Mouse (Mus musculus) lung, adult 2 months (tissue): ENCODE results near the gene Trp73. TPM values are rescaled to one million over a fixed set of nuclear protein-coding genes. Genes with fewer than 3 reads are reported as not detected.

ENCODE experiments used
- DNase-seq: peaks from one replicate; pipeline ENCODE4 v3.0.0; 2022
- H3K4me1 ChIP-seq: fragments of 200-500 bp; 2 replicates; pipeline ENCODE4 v1.6.1; 2011; ENCODE audit warnings: low read length; ENCODE audit not compliant: control insufficient read depth, insufficient read depth
- H3K4me3 ChIP-seq: fragments of 200-500 bp; replicated peaks from 2 replicates; pipeline ENCODE3; 2011; ENCODE audit warnings: low read depth, mild to moderate bottlenecking, control low read depth, low read length; ENCODE audit errors: extremely low read depth
- CTCF ChIP-seq: fragments of 200-500 bp; IDR thresholded peaks from 2 replicates; pipeline ENCODE4 v1.5.1; 2011; ENCODE audit warnings: mild to moderate bottlenecking, low read length, control low read depth; ENCODE audit not compliant: insufficient read depth
- POLR2A ChIP-seq: fragments of 200-500 bp; IDR thresholded peaks from 2 replicates; pipeline ENCODE4 v1.6.1; 2011; ENCODE audit warnings: low read depth, mild to moderate bottlenecking, control low read depth, low read length, borderline replicate concordance; ENCODE audit errors: extremely low read depth
- WGBS: fragments of 180-500 bp; shearing (Covaris S2); methylation state at CpG from one replicate; pipeline ENCODE4 v1.1.7; 2018; 5-methylcytosine and 5-hydroxymethylcytosine counted together
- polyA plus RNA-seq: library from polyadenylated mRNA; depleted of rRNA; stranded (reverse); fragments of >200 nt; gene quantifications from 2 replicates; pipeline ENCODE4 v1.2.3, GENCODE M21; 2012

Gene Trp73
- polyA plus RNA-seq, 1 experiment: 10.0 TPM

DNA sequence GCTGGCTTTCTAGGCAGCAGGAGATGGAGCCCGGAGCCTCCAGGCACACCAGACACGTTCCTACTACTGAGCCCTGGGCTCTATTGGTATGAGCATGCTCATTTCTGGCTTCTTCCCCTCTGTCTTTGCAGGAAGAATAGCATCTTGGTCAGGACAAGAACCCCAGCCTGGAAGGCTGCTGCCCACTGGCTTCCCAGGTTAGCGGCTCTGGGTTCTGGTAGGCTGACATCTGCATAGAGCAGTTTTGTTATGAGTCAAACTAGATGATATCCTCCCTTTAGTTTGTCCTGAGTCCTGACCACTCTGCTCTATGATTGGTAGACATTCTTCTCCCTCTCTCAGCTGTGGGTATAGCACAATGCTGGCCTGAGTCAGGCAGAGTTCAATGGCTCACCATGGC, 12.7 kb downstream of the Trp73 start:
- DNase-seq: no peak
- Histone ChIP-seq H3K4me3 (no peak overlapping the region), H3K4me1 (no peaks in the 10 kb centered on the region)
- TF ChIP-seq CTCF: no peak
- no peak for TF ChIP-seq POLR2A
- WGBS: 78% methylated on average over 3 of the region's 3 CpGs

DNA sequence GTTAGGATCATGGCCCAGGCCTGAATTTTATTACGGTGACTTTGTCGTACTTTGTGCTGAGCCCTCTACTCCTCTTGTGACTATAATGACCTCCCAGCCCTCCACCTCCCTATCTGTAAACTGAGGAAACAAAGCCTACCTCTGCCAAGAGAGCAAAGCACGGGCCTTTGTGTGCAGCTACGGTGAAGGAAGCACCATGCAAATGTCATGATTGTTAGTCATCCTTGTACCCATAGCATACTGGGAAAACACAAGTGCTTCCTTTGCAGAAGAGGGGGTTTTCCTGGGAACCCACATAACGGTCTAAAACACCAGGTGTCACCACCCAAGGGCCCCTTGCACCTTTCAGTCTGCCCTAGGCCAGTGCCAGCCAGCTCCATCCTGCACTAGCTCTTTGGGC, 14.8 kb downstream of the Trp73 start:
- 61% methylated on average over 5 of the region's 5 CpGs for WGBS
- H3K4me1 ChIP-seq: no peaks in the 10 kb centered on the region
- no peak overlapping the region for H3K4me3 ChIP-seq
- TF ChIP-seq POLR2A (no peak), CTCF (no peak)
- DNase-seq: no peak

DNA sequence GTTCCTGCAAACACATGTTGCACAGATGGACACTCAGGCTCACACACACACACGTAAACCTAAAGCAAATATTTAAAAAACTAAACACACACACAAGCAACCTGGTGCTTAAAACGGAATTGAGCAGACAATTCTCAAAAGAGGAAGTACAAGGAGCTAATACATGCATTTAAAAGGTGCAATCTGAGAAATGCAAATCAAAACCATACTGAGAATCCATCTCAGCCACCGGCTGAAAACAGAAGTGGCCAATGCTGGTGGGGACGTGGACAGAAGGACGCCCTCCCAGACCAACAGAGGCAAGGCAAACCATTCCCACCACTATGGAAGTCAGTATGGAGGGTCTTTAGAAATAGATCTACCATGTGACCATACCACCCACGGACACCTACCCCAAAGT, 16.5 kb downstream of the Trp73 start:
- WGBS: 51% methylated on average over 6 of the region's 6 CpGs
- no peak overlapping the region for H3K4me3 ChIP-seq
- no peak for DNase-seq
- TF ChIP-seq POLR2A: no peak
- TF ChIP-seq CTCF: no peak
- no peaks in the 10 kb centered on the region for H3K4me1 ChIP-seq

DNA sequence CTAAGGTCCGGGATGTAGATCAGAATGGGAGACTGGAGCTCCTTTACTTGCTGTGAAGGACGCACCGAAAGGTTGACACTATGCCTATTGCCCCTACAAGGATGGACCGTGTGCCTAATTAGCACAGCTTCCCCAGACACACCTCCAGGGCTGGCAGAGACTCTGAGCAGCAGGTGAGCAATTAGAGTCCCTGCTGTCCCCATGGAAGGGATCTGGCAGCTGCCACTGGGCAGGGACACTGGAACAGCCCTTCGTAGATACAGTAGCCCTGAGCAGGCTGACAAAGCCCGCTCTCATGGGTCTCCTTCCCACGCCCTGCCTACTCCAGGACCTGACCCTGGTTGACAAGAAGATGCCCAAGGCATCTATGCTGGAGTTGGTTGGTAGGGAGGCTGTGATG, 17.6 kb downstream of the Trp73 start:
- TF ChIP-seq POLR2A: no peak
- no peak for TF ChIP-seq CTCF
- WGBS: 74% methylated on average over 7 of the region's 7 CpGs
- Histone ChIP-seq H3K4me1 (no peaks in the 10 kb centered on the region), H3K4me3 (no peak overlapping the region)
- no peak for DNase-seq

DNA sequence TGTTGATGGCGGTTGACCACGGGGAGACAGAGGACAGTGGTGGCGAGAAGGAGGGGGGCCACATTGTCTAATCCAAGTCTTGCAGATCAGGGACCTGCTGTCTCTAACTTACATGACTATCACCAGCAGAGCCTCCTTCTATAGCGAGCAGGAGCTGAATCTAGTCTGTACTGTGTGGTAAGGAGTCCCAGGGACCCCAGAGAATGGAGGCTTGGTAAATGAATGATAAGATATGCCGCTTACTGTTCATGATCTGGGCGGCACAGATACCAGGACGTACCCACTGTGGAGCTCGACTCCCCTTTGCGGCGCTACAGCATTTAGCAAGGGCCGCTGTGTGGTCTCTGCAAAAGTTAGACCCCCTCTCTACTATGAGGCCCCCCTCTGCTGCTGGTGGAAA, 18.2 kb downstream of the Trp73 start:
- TF ChIP-seq CTCF (no peak), POLR2A (no peak)
- WGBS: 78% methylated on average over 11 of the region's 11 CpGs
- Histone ChIP-seq H3K4me3 (no peak overlapping the region), H3K4me1 (no peaks in the 10 kb centered on the region)
- no peak for DNase-seq

DNA sequence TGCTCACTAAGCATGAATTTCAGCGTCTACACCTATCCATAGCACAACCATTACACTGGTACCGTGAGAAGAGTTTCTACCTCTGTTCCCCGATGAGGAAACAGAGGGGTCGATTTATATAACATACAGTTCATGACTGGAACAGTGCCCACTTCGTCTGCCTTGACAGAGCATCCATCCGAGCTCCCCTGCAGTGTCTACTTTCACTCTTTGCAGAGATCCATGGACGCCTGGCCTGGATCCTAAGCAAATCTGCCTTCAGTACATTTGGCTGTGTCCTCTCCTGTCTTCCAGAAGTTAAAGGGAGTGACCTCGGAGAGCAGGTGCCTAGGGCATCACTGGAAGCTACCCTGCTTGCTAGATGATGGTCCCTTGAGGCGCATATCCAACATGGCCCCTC, 20.8 kb downstream of the Trp73 start:
- no peak for TF ChIP-seq POLR2A
- no peak for TF ChIP-seq CTCF
- Histone ChIP-seq H3K4me1 (no peaks in the 10 kb centered on the region), H3K4me3 (no peak overlapping the region)
- 66% methylated on average over 9 of the region's 9 CpGs for WGBS
- DNase-seq: no peak

DNA sequence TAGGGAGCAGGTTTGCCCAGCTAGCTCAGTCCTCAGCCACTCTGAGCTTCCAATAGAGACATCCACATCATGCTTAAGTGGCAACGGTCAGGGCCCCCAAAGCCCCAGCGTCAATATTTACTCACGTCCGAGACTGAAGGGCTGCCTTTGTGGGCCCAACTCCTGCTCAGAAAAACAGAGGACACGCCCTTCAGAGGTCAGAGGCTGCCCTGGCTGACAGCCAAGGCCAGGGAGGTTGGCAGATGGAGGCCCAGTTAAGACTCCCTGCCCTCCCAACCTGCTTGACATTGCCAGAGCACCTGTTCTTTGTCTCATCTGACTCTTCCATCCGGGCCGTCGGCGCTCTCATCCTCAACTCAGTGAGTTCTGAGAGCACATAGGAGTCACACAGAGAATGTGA, 21.2 kb downstream of the Trp73 start:
- WGBS: 51% methylated on average over 9 of the region's 9 CpGs
- peak; percentile 17 for DNase-seq
- TF ChIP-seq POLR2A (no peak), CTCF (no peak)
- H3K4me3 ChIP-seq: no peak overlapping the region
- no peaks in the 10 kb centered on the region for H3K4me1 ChIP-seq

DNA sequence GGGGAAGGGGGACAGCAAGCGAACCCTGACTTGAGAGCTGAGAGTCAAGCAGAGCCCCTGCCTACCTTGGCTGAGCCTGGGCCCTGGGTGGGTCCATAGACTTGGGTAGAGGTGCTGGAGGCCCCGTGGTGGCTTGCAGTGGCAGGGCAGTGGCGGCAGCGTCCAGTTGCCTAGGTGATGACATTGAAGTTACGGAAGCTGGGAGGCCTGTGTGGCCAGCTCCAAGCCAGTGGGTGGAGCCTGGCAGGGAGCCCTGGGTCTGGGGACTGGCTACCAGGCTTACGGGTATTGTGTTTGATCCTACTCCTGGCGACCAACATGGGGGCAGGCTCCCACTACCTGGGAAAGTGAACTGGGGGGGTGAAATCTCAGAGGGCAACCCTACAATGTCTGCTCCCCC, 23.6 kb downstream of the Trp73 start:
- TF ChIP-seq POLR2A (no peak), CTCF (no peak)
- no peak for DNase-seq
- Histone ChIP-seq H3K4me1 (no peaks in the 10 kb centered on the region), H3K4me3 (no peak overlapping the region)
- WGBS: 46% methylated on average over 7 of the region's 7 CpGs

DNA sequence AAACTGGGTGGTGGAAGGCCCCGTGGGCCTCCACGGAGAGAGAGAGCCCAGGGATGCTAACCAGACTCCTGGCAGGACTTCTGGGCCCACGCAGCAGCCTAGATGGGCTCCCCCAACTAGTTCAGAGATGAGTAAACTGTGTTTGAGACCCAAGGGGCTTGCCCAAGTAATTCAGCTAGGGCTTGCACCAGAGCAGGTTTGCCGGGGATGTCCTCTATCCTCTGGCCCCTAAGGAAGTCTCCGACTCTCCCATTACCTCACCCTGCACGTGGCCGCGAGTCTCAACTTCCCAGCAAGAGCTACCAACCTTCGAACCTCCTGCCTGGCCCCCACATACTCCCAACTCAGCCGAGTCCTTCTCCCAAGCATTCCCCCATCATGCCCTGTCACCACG, 30.2 kb downstream of the Trp73 start:
- 69% methylated on average over 11 of the region's 11 CpGs for WGBS

DNA sequence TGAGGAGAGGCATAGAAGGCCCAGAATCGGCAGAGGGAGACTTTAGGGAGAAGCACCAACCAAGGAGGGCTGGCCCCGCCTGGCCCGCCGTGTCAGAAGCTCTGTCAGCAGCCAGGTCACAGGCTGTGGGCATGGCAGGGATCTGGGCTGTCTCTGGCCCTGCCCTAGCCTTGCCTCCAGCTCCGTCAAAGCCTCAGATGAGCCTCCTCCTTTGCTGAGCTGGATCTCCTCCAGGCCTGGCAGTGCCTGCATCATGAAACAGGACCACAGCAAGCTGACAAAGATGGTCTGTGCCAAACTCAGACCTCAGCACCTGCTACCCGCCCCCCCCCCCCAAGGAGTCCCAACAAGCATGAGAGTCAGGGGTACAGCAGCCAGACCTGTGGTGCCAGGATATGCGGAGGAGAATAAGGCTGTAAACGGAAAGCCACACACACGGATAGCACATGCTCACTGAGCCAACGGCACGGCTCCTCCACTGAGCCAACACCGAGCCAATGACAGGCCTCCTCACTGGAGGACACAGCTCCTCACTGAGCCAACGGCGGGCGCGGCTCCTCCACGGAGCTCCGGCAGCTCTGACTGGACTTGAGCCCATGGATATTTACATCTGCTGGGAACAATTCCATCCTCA, 30.7 kb downstream of the Trp73 start:
- H3K4me3 ChIP-seq: no peak overlapping the region
- TF ChIP-seq CTCF (no peak), POLR2A (no peak)
- 39% methylated on average over 18 of the region's 18 CpGs for WGBS

More for the DNA sequence above, 30.2 kb downstream of the Trp73 start:
- TF ChIP-seq POLR2A (no peak), CTCF (no peak)
- H3K4me3 ChIP-seq: no peak overlapping the region
- DNase-seq: no peak
- H3K4me1 ChIP-seq: no peaks in the 10 kb centered on the region

More for the DNA sequence above, 30.7 kb downstream of the Trp73 start:
- H3K4me1 ChIP-seq: no peaks in the 10 kb centered on the region
- DNase-seq: no peak
